Mouse (Mus musculus) Muller cell, postnatal 12 days (primary cell): ENCODE results near the gene Zswim1.
"Not testable (repeated sequence)": the region's sequence is repeated elsewhere in the genome, so short reads cannot be mapped to it uniquely, and the experiment has no call there.

ENCODE experiments used
- DNase-seq: peaks from one replicate; pipeline ENCODE4 v3.0.0-alpha.2; 2015; ENCODE audit errors: inconsistent ontology term

Zswim1 gene

GRCm38 (mm10) chr2:164793236-164793635, 29.2 kb upstream of the Zswim1 start:
- peak; percentile 71 for DNase-seq

- DNase-seq: no peak
These were observed 28.7 kb upstream of the Zswim1 start for GRCm38 (mm10) chr2:164793772-164794171.

- peak; percentile 84 for DNase-seq
These were observed 28.2 kb upstream of the Zswim1 start for GRCm38 (mm10) chr2:164794293-164794692.

GRCm38 (mm10) chr2:164795868-164796267, 26.6 kb upstream of the Zswim1 start:
- DNase-seq: no peak

- DNase-seq: not testable (repeated sequence)
These were observed 23.9 kb upstream of the Zswim1 start for GRCm38 (mm10) chr2:164798554-164798953.

- no peak for DNase-seq
These were observed 22.1 kb upstream of the Zswim1 start for GRCm38 (mm10) chr2:164800252-164801004.

- DNase-seq: no peak
These were observed 19.1 kb upstream of the Zswim1 start for GRCm38 (mm10) chr2:164803201-164803920.

- DNase-seq: no peak
These were observed 18.6 kb upstream of the Zswim1 start for GRCm38 (mm10) chr2:164803921-164804313.

- peak; percentile 97 for DNase-seq
These were observed 17.8 kb upstream of the Zswim1 start, which contains the start of the genes Acot8 and Zswim3 for GRCm38 (mm10) chr2:164804533-164805331. Acot8 (minus strand) TSS chr2:164804882. Zswim3 (plus strand) TSS chr2:164805098.

GRCm38 (mm10) chr2:164805332-164805718, 17.2 kb upstream of the Zswim1 start:
- DNase-seq: no peak

- no peak for DNase-seq
These were observed 15.9 kb upstream of the Zswim1 start for GRCm38 (mm10) chr2:164806614-164807013.

- DNase-seq: no peak
These were observed 8.9 kb upstream of the Zswim1 start for GRCm38 (mm10) chr2:164813557-164813956.

- no peak for DNase-seq
These were observed 7.1 kb upstream of the Zswim1 start for GRCm38 (mm10) chr2:164815348-164815747.

GRCm38 (mm10) chr2:164815821-164816220, 6.7 kb upstream of the Zswim1 start:
- no peak for DNase-seq

GRCm38 (mm10) chr2:164817206-164817605, 5.3 kb upstream of the Zswim1 start:
- peak; percentile 26 for DNase-seq

- DNase-seq: no peak
These were observed 4.8 kb upstream of the Zswim1 start for GRCm38 (mm10) chr2:164817703-164818102.

GRCm38 (mm10) chr2:164821060-164821459, 1.4 kb upstream of the Zswim1 start:
- DNase-seq: no peak

- no peak for DNase-seq
These were observed 697 bp downstream of the Zswim1 start for GRCm38 (mm10) chr2:164823181-164823585.

GRCm38 (mm10) chr2:164823969-164824368, 1.5 kb downstream of the Zswim1 start:
- DNase-seq: no peak

GRCm38 (mm10) chr2:164825521-164825920, 3.0 kb downstream of the Zswim1 start:
- DNase-seq: no peak

GRCm38 (mm10) chr2:164827146-164827850, 4.8 kb downstream of the Zswim1 start:
- no peak for DNase-seq
